Mouse (Mus musculus): ENCODE data around the gene Trmt13. TPM values are rescaled to one million over a fixed set of nuclear protein-coding genes. Genes with fewer than 3 reads are reported as not detected.
"Not testable (repeated sequence)": the region's sequence is repeated elsewhere in the genome, so short reads cannot be mapped to it uniquely, and the experiment has no call there.

Trmt13 gene
- total and polyA plus RNA-seq, 2 experiments, result 3.0 to 6.4 TPM

GRCm38 (mm10) chr3:116658928-116659565 lies 44.7 kb upstream of the Trmt13 start:
- H3K27ac ChIP-seq (replicated peaks; ENCODE audit: insufficient read depth, low read depth, low read length), result no peak overlapping the region
- H3K4me1 ChIP-seq (ENCODE audit: control insufficient read depth, insufficient read depth, low read length), result peaks cover 22% of the 10 kb centered on the region
- H3K79me2 ChIP-seq (ENCODE audit: control insufficient read depth, insufficient read depth, low read length), result peaks cover 34% of the 10 kb centered on the region; the same call in 1 of the 2 replicates
- H3K4me3 ChIP-seq (ENCODE audit: insufficient read depth, low read depth, low read length), result no peak overlapping the region
- H3K9ac ChIP-seq (ENCODE audit: low read depth, low read length), result no peak overlapping the region
- H3K27me3 ChIP-seq (ENCODE audit: control insufficient read depth, insufficient read depth, low read length), result no peaks in the 10 kb centered on the region
- H3K36me3 ChIP-seq (ENCODE audit: control insufficient read depth, insufficient read depth, low read length), result no peaks in the 10 kb centered on the region
- peak; percentile 55 for DNase-seq (ENCODE audit: extremely low read depth, low read depth, low spot score)
- TF ChIP-seq POLR2A (IDR thresholded peaks at IDR 0.05; ENCODE audit: extremely low read depth, insufficient read depth, low read length), result no peak
- no peak for TF ChIP-seq CTCF (IDR thresholded peaks at IDR 0.05; ENCODE audit: low read depth, low read length)
- 62% methylated on average over 15 of the region's 15 CpGs for WGBS

DNA sequence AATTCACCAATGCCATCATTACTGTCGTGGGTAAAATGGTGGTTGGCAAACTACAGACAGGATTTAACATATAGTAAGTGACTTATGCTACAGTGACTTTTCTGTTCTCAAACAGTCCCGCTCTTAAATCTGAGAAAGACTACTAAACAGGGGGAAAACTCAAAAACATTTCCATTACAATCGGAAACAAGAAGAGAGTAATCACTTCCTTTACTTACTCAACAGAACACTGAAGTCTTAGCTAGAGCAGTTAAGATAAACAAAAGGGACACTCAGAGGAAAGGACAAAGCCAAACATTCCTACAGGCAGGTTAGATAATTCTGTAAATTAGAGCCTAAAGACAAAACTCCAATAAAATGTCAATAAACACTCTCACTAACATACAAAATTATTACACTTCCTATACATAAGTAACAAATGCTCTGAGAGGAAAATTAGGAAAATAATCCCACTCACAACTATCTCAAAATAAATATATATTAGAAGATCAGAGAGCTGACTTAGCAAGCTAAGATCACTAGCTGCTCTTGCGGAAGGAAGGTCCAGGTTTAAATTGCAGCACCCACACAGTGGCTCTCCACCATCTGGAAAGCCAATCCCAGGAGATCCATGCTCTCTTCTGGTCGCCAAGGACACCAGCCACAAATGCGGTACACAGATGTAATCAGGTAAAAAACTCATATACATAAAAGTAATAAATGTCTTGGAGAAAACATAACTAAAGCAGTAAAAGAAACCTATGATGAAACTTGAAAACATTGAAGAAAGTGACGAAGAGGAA lies 42.0 kb upstream of the Trmt13 start:
- TF ChIP-seq POLR2A (IDR thresholded peaks at IDR 0.05; ENCODE audit: extremely low read depth, insufficient read depth, low read length) (no peak), CTCF (IDR thresholded peaks at IDR 0.05; ENCODE audit: low read depth, low read length) (no peak)
- H3K27me3 ChIP-seq (ENCODE audit: control insufficient read depth, insufficient read depth, low read length), result no peaks in the 10 kb centered on the region
- no peak overlapping the region for H3K27ac ChIP-seq (replicated peaks; ENCODE audit: insufficient read depth, low read depth, low read length)
- DNase-seq (ENCODE audit: extremely low read depth, low read depth, low spot score), result no peak
- WGBS, result 80% methylated on average over 7 of the region's 7 CpGs
- H3K4me1 ChIP-seq (ENCODE audit: control insufficient read depth, insufficient read depth, low read length), result peaks cover 17% of the 10 kb centered on the region
- peaks cover 42% of the 10 kb centered on the region for H3K79me2 ChIP-seq (ENCODE audit: control insufficient read depth, insufficient read depth, low read length)
- H3K9ac ChIP-seq (ENCODE audit: low read depth, low read length), result no peak overlapping the region
- no peak overlapping the region for H3K4me3 ChIP-seq (ENCODE audit: insufficient read depth, low read depth, low read length)
- no peaks in the 10 kb centered on the region for H3K36me3 ChIP-seq (ENCODE audit: control insufficient read depth, insufficient read depth, low read length)

- not testable (repeated sequence) for H3K36me3 ChIP-seq (ENCODE audit: control insufficient read depth, insufficient read depth, low read length); DNase-seq (ENCODE audit: extremely low read depth, low read depth, low spot score); H3K9ac ChIP-seq (ENCODE audit: low read depth, low read length); H3K4me1 ChIP-seq (ENCODE audit: control insufficient read depth, insufficient read depth, low read length); H3K27me3 ChIP-seq (ENCODE audit: control insufficient read depth, insufficient read depth, low read length); H3K4me3 ChIP-seq (ENCODE audit: insufficient read depth, low read depth, low read length); H3K27ac ChIP-seq (replicated peaks; ENCODE audit: insufficient read depth, low read depth, low read length)
- peaks cover 35% of the 10 kb centered on the region for H3K79me2 ChIP-seq (ENCODE audit: control insufficient read depth, insufficient read depth, low read length)
- 88% methylated on average over 11 of the region's 11 CpGs for WGBS
Observed at GRCm38 (mm10) chr3:116654051-116654450, 39.7 kb upstream of the Trmt13 start.

DNA sequence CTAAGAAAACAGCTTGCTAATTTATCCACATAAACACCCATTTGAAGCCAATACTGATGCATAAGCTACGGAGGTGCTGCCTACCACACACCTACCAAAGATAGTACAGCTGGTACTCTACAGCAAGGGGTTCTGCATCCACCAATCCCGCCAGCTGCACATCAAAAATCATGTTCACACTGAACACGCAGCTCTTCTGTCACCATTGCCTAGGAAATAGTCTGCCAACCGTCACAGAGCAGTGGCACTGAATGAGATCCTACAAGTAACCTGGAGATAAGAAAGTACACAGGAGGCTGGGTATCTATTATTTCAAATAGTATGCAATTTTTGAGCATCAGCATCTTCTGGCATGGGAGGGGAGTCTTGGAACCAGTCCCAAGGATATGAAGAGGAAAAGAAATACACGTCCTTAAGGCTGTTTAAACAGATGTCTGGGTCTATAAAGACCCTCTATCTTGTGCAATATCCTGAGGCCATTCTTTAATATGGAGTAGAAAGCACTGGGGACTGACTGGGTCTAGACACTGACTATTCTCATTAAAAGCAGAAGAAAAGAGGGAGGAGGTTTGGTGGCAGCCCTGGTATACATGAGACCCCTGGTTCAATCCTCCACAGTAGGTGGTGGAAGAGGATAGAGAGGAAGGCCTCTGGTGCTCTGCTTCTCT lies 39.0 kb upstream of the Trmt13 start:
- Histone ChIP-seq H3K9ac (ENCODE audit: low read depth, low read length) (no peak overlapping the region), H3K27me3 (ENCODE audit: control insufficient read depth, insufficient read depth, low read length) (no peaks in the 10 kb centered on the region), H3K27ac (replicated peaks; ENCODE audit: insufficient read depth, low read depth, low read length) (no peak overlapping the region), H3K4me3 (ENCODE audit: insufficient read depth, low read depth, low read length) (no peak overlapping the region), H3K79me2 (ENCODE audit: control insufficient read depth, insufficient read depth, low read length) (peaks cover 32% of the 10 kb centered on the region), H3K4me1 (ENCODE audit: control insufficient read depth, insufficient read depth, low read length) (peaks cover 5% of the 10 kb centered on the region), H3K36me3 (ENCODE audit: control insufficient read depth, insufficient read depth, low read length) (peaks cover 12% of the 10 kb centered on the region; the same call in 1 of the 2 replicates)
- DNase-seq (ENCODE audit: extremely low read depth, low read depth, low spot score), result no peak
- 73% methylated on average over 5 of the region's 5 CpGs for WGBS
- TF ChIP-seq POLR2A (IDR thresholded peaks at IDR 0.05; ENCODE audit: extremely low read depth, insufficient read depth, low read length) (no peak), CTCF (IDR thresholded peaks at IDR 0.05; ENCODE audit: low read depth, low read length) (no peak)

DNA sequence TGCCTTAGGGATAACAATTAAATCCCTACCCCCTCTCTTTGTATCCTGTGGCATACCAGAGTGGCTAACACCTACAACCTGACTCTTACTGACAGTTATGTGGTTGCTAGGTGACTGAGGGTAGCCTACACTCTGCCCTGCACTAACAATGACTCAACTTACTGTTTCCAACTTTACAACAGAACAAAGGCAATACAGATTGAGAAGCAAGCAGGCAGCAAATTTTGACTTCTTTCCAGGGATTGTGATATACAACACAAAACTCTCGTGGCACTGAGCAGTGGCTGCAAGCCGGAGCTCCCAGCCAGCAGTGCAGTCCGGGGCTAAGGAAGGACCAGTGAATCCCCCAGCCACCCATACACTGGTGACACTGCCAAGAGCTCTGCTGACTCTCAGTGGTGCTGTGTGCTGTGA lies 37.7 kb upstream of the Trmt13 start:
- TF ChIP-seq POLR2A (IDR thresholded peaks at IDR 0.05; ENCODE audit: extremely low read depth, insufficient read depth, low read length), result no peak
- no peak for TF ChIP-seq CTCF (IDR thresholded peaks at IDR 0.05; ENCODE audit: low read depth, low read length)
- no peaks in the 10 kb centered on the region for H3K27me3 ChIP-seq (ENCODE audit: control insufficient read depth, insufficient read depth, low read length)
- DNase-seq (ENCODE audit: extremely low read depth, low read depth, low spot score), result no peak
- WGBS, result 75% methylated on average over 3 of the region's 3 CpGs
- no peak overlapping the region for H3K9ac ChIP-seq (ENCODE audit: low read depth, low read length)
- no peaks in the 10 kb centered on the region; the same call in 1 of the 2 replicates for H3K4me1 ChIP-seq (ENCODE audit: control insufficient read depth, insufficient read depth, low read length)
- peaks cover 25% of the 10 kb centered on the region for H3K79me2 ChIP-seq (ENCODE audit: control insufficient read depth, insufficient read depth, low read length)
- no peak overlapping the region for H3K27ac ChIP-seq (replicated peaks; ENCODE audit: insufficient read depth, low read depth, low read length)
- H3K4me3 ChIP-seq (ENCODE audit: insufficient read depth, low read depth, low read length), result no peak overlapping the region
- peaks cover 16% of the 10 kb centered on the region; the same call in 1 of the 2 replicates for H3K36me3 ChIP-seq (ENCODE audit: control insufficient read depth, insufficient read depth, low read length)
